ENCODE assay signal across 16 mouse cellular contexts in the genomic region with DNA sequence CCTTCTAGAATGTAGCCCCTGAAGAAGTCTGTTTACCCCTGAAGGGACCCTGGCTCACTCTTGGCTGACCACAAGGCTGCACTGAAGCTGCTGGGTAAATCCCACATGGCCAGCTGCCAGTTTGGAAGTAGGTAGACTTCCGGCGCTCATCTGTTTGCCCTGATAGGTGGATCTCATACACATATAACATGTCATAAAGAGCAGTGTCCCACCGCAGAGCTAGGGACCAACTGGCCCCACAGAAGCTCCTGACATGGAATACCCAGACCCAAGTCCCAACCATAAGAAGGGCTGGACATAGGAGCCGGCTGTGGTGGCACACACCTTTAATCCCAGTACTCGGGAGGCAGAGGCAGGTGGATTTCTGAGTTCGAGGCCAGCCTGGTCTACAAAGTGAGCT.
"Had no signal": no experiment of that assay in that cellular context is flagged by ENCODE, and none has a peak within 500 bp of the region (broad histone marks: within the 10 kb centered on the region; RNA-seq: fewer than 3 reads in every experiment).

No protein-coding gene starts in this region.

- DNase-seq: retina, postnatal 1 day; right cerebral cortex, adult 18-20 months; right cerebral cortex, postnatal 14 days; right cerebral cortex, postnatal 25 days; right cerebral cortex, postnatal 4 days; spleen, adult 18-20 months; thymus, adult 18-20 months; thymus, adult 2 months; thymus, postnatal 14 days; thymus, postnatal 25 days; thymus, postnatal 36 days; thymus, postnatal 4 days had no signal

- H3K4me3 ChIP-seq: neural tube, embryonic 13.5 days; neural tube, embryonic 15.5 days; stomach, embryonic 15.5 days had no signal

- H3K9me3 ChIP-seq: neural tube, embryonic 13.5 days; neural tube, embryonic 15.5 days; stomach, embryonic 15.5 days had no signal

- H3K27me3 ChIP-seq: neural tube, embryonic 13.5 days; neural tube, embryonic 15.5 days; stomach, embryonic 15.5 days had no signal

- H3K36me3 ChIP-seq: neural tube, embryonic 13.5 days; neural tube, embryonic 15.5 days; stomach, embryonic 15.5 days had no signal

- H3K27ac ChIP-seq: neural tube, embryonic 13.5 days; neural tube, embryonic 15.5 days; stomach, embryonic 15.5 days; stomach, postnatal 0 days had no signal

- H3K9ac ChIP-seq: neural tube, embryonic 13.5 days; neural tube, embryonic 15.5 days; stomach, embryonic 15.5 days had no signal

- H3K4me2 ChIP-seq: neural tube, embryonic 13.5 days; neural tube, embryonic 15.5 days; stomach, embryonic 15.5 days had no signal

- H3K4me1 ChIP-seq: neural tube, embryonic 13.5 days; neural tube, embryonic 15.5 days; stomach, embryonic 15.5 days had no signal
